In the genomic region with DNA sequence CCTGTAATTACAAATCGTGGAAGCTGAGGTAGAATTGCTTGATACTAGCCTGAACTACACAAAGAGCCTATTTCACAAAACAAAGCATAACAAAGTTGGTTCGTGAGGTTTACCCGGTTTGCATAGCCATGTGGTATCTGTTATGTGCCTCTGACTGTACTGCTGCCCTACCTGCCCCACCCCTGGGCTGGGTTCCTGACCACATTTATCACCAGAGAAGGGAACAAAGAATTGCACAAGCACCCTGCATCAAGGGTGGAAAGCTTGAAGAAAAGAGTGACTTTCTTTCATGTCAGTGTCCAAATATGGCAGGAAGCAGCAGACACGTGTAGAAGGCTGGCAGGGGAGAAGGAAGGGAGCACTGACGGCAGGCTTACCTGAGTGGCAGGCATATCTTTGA, we compare ENCODE assay signal across 15 mouse cellular contexts. TPM values are rescaled to one million over a fixed set of nuclear protein-coding genes. Genes with fewer than 3 reads are reported as not detected.
A peak's percentile ranks its signal among the peaks of the same experiment; 100 is the strongest.
DNase-seq lines count a peak whose midpoint lies in the region; ATAC-seq lines count a peak whose summit lies in the region.
"Had no signal": no experiment of that assay in that cellular context is flagged by ENCODE, and none has a peak within 500 bp of the region (broad histone marks: within the 10 kb centered on the region; RNA-seq: fewer than 3 reads in every experiment).

No protein-coding gene starts in this region.

- peaks cover 16% of the 10 kb centered on the region for H3K36me3 ChIP-seq in midbrain, embryonic 11.5 days (ENCODE audit: control insufficient read depth, insufficient read depth, low read length)
- peaks cover 21% of the 10 kb centered on the region; the same call in 1 of the 2 replicates for H3K36me3 ChIP-seq in midbrain, embryonic 15.5 days (replicated peaks)
- H3K36me3 ChIP-seq in kidney, embryonic 14.5 days (ENCODE audit: control insufficient read depth, insufficient read depth, low read length): peaks cover 47% of the 10 kb centered on the region

- no peaks in the 10 kb centered on the region for H3K4me1 ChIP-seq in midbrain, embryonic 11.5 days (ENCODE audit: control insufficient read depth, insufficient read depth, low read length)
- no peaks in the 10 kb centered on the region for H3K4me1 ChIP-seq in midbrain, embryonic 15.5 days
- H3K4me1 ChIP-seq in kidney, embryonic 14.5 days (ENCODE audit: control insufficient read depth, insufficient read depth, low read length): no peaks in the 10 kb centered on the region

- H3K4me3 ChIP-seq in midbrain, embryonic 11.5 days (ENCODE audit: low read depth, low read length): no peak overlapping the region
- no peak overlapping the region for H3K4me3 ChIP-seq in midbrain, embryonic 15.5 days
- no peak overlapping the region for H3K4me3 ChIP-seq in kidney, embryonic 14.5 days (ENCODE audit: low read length)
- H3K4me3 ChIP-seq: gastrocnemius, adult 2 months; heart, embryonic 15.5 days; lung, embryonic 15.5 days had no signal

- WGBS in midbrain, embryonic 11.5 days: 90% methylated on average over 5 of the region's 5 CpGs
- 92% methylated on average over 5 of the region's 5 CpGs for WGBS in midbrain, embryonic 15.5 days
- WGBS in kidney, embryonic 14.5 days: 84% methylated on average over 5 of the region's 5 CpGs

- H3K9me3 ChIP-seq in midbrain, embryonic 11.5 days (ENCODE audit: control insufficient read depth, low read length): no peaks in the 10 kb centered on the region
- no peaks in the 10 kb centered on the region for H3K9me3 ChIP-seq in midbrain, embryonic 15.5 days
- no peaks in the 10 kb centered on the region for H3K9me3 ChIP-seq in kidney, embryonic 14.5 days (ENCODE audit: control insufficient read depth, low read length)
- H3K9me3 ChIP-seq: heart, embryonic 15.5 days; lung, embryonic 15.5 days had no signal

- ATAC-seq in midbrain, embryonic 11.5 days (ENCODE audit: low FRiP score): no peak
- no peak for ATAC-seq in midbrain, embryonic 15.5 days (replicated peaks)
- ATAC-seq in granulocyte monocyte progenitor cell, adult 5-6 weeks (replicated peaks; ENCODE audit: poor library complexity, severe bottlenecking): peak; percentile 85
- no peak for ATAC-seq in kidney, embryonic 14.5 days (ENCODE audit: low FRiP score, low TSS enrichment)

- DNase-seq in midbrain, embryonic 11.5 days (ENCODE audit: low spot score, missing footprints): peak; percentile 47
- peak; percentile 92 for DNase-seq in naive thymus-derived CD4-positive, alpha-beta T cell, adult 2 months (ENCODE audit: low read depth)
- DNase-seq in thymus, postnatal 36 days: peak; percentile 66 to 76
- no peak for DNase-seq in adrenal gland, postnatal 4 days (ENCODE audit: low spot score in 2 of 2)
- DNase-seq in cerebellum, adult 18-20 months: no peak
- DNase-seq: gastrocnemius, adult 2 months; kidney, adult 18-20 months; left cerebral cortex, postnatal 4 days; retina, postnatal 1 day had no signal

- H3K27me3 ChIP-seq in midbrain, embryonic 11.5 days (ENCODE audit: control insufficient read depth, insufficient read depth, low read length): no peaks in the 10 kb centered on the region
- H3K27me3 ChIP-seq in midbrain, embryonic 15.5 days (replicated peaks): no peaks in the 10 kb centered on the region
- no peaks in the 10 kb centered on the region for H3K27me3 ChIP-seq in kidney, embryonic 14.5 days (ENCODE audit: control insufficient read depth, insufficient read depth, low read length)
- H3K27me3 ChIP-seq: heart, embryonic 15.5 days; lung, embryonic 15.5 days had no signal

- H3K9ac ChIP-seq in midbrain, embryonic 11.5 days (ENCODE audit: low read length): no peak overlapping the region
- H3K9ac ChIP-seq in midbrain, embryonic 15.5 days: no peak overlapping the region
- H3K9ac ChIP-seq in kidney, embryonic 14.5 days (ENCODE audit: low read depth, low read length): no peak overlapping the region
- H3K9ac ChIP-seq: heart, embryonic 15.5 days; lung, embryonic 15.5 days had no signal

- no peak overlapping the region for H3K4me2 ChIP-seq in midbrain, embryonic 11.5 days
- no peak overlapping the region for H3K4me2 ChIP-seq in midbrain, embryonic 15.5 days
- no peak overlapping the region for H3K4me2 ChIP-seq in kidney, embryonic 14.5 days (replicated peaks; ENCODE audit: low read depth, low read length)
- H3K4me2 ChIP-seq: heart, embryonic 15.5 days; lung, embryonic 15.5 days had no signal

- H3K27ac ChIP-seq in midbrain, embryonic 11.5 days (ENCODE audit: low read depth, low read length): no peak overlapping the region
- H3K27ac ChIP-seq in midbrain, embryonic 15.5 days: no peak overlapping the region
- H3K27ac ChIP-seq in kidney, embryonic 14.5 days (ENCODE audit: low read depth, low read length): no peak overlapping the region
- H3K27ac ChIP-seq: gastrocnemius, adult 2 months; heart, embryonic 15.5 days; lung, embryonic 15.5 days had no signal

RNA-seq across cellular contexts. Expression of gene Limd2, which starts 6.8 kb away (rescaled TPM):
- 301 and 308 TPM in 2 replicates for polyA plus RNA-seq in midbrain, embryonic 11.5 days (2014; fragmentation: Nextera tagmentation; extraction: Ambion mirVana)
- 167 and 179 TPM in 2 replicates for polyA plus RNA-seq in midbrain, embryonic 15.5 days (2015; fragmentation: Nextera tagmentation; extraction: Ambion mirVana)
- 196 and 197 TPM in 2 replicates for total RNA-seq in granulocyte monocyte progenitor cell, adult 5-6 weeks (2014; fragmentation: Nextera tagmentation)
- 38.1 and 43.1 TPM in 2 replicates for total RNA-seq in granulocyte monocyte progenitor cell, adult 5-6 weeks (2017)
- total RNA-seq in adrenal gland, postnatal 4 days (2021): 10 to 100 TPM; 39.8 to 48.2 TPM
- polyA plus RNA-seq in kidney, embryonic 14.5 days (2014; fragmentation: Nextera tagmentation; extraction: Ambion mirVana): 216 and 266 TPM in 2 replicates

RNA-seq across cellular contexts. Expression of gene Gm10840, which starts 6.8 kb away (rescaled TPM):
- not detected in 2 replicates for polyA plus RNA-seq in midbrain, embryonic 11.5 days (2014; fragmentation: Nextera tagmentation; extraction: Ambion mirVana)
- 0.72 TPM in 1 of 2 replicates, not detected in the other for polyA plus RNA-seq in midbrain, embryonic 15.5 days (2015; fragmentation: Nextera tagmentation; extraction: Ambion mirVana)
- not detected in 2 replicates for total RNA-seq in granulocyte monocyte progenitor cell, adult 5-6 weeks (2014; fragmentation: Nextera tagmentation)
- total RNA-seq in granulocyte monocyte progenitor cell, adult 5-6 weeks (2017): not detected in 2 replicates
- total RNA-seq in adrenal gland, postnatal 4 days (2021): not detected
- not detected in 2 replicates for polyA plus RNA-seq in kidney, embryonic 14.5 days (2014; fragmentation: Nextera tagmentation; extraction: Ambion mirVana)
- total RNA-seq: ES-E14; gastrocnemius, adult 2 months; left cerebral cortex, postnatal 4 days had no signal
- polyA plus RNA-seq: heart, embryonic 15.5 days; lung, embryonic 15.5 days had no signal

RNA-seq across cellular contexts. Expression of gene Strada, which starts 34.5 kb away (rescaled TPM):
- polyA plus RNA-seq in midbrain, embryonic 11.5 days (2014; fragmentation: Nextera tagmentation; extraction: Ambion mirVana): 38.4 and 40.5 TPM in 2 replicates
- polyA plus RNA-seq in midbrain, embryonic 15.5 days (2015; fragmentation: Nextera tagmentation; extraction: Ambion mirVana): 28.1 and 29.1 TPM in 2 replicates
- total RNA-seq in granulocyte monocyte progenitor cell, adult 5-6 weeks (2014; fragmentation: Nextera tagmentation): 40.5 and 42.3 TPM in 2 replicates
- 22.2 TPM in 2 replicates for total RNA-seq in granulocyte monocyte progenitor cell, adult 5-6 weeks (2017)
- total RNA-seq in adrenal gland, postnatal 4 days (2021): 10 to 100 TPM; 19.3 to 20.1 TPM
- polyA plus RNA-seq in kidney, embryonic 14.5 days (2014; fragmentation: Nextera tagmentation; extraction: Ambion mirVana): 29.1 and 33.5 TPM in 2 replicates

RNA-seq across cellular contexts. Expression of gene Ccdc47, which starts 48.7 kb away (rescaled TPM):
- 74.1 and 76.4 TPM in 2 replicates for polyA plus RNA-seq in midbrain, embryonic 11.5 days (2014; fragmentation: Nextera tagmentation; extraction: Ambion mirVana)
- 109 and 111 TPM in 2 replicates for polyA plus RNA-seq in midbrain, embryonic 15.5 days (2015; fragmentation: Nextera tagmentation; extraction: Ambion mirVana)
- total RNA-seq in granulocyte monocyte progenitor cell, adult 5-6 weeks (2014; fragmentation: Nextera tagmentation): 30.2 and 56.2 TPM in 2 replicates
- total RNA-seq in granulocyte monocyte progenitor cell, adult 5-6 weeks (2017): 175 and 181 TPM in 2 replicates
- total RNA-seq in adrenal gland, postnatal 4 days (2021): 10 to 100 TPM; 86.3 to 89.6 TPM
- polyA plus RNA-seq in kidney, embryonic 14.5 days (2014; fragmentation: Nextera tagmentation; extraction: Ambion mirVana): 39.3 and 60.3 TPM in 2 replicates

RNA-seq across cellular contexts. Expression of gene Ddx42, which starts 49.3 kb away (rescaled TPM):
- 105 and 110 TPM in 2 replicates for polyA plus RNA-seq in midbrain, embryonic 11.5 days (2014; fragmentation: Nextera tagmentation; extraction: Ambion mirVana)
- polyA plus RNA-seq in midbrain, embryonic 15.5 days (2015; fragmentation: Nextera tagmentation; extraction: Ambion mirVana): 89.1 and 93.6 TPM in 2 replicates
- 51.1 and 55.5 TPM in 2 replicates for total RNA-seq in granulocyte monocyte progenitor cell, adult 5-6 weeks (2014; fragmentation: Nextera tagmentation)
- total RNA-seq in granulocyte monocyte progenitor cell, adult 5-6 weeks (2017): 86.8 and 87.9 TPM in 2 replicates
- total RNA-seq in adrenal gland, postnatal 4 days (2021): 10 to 100 TPM; 74.4 to 76.2 TPM
- polyA plus RNA-seq in kidney, embryonic 14.5 days (2014; fragmentation: Nextera tagmentation; extraction: Ambion mirVana): 43.1 and 71.8 TPM in 2 replicates

Comparison
In these comparisons a context has a peak if more than half of its experiments do, and no peak if none do; other contexts are left out.
1. DNase-seq: peak in midbrain, embryonic 11.5 days (single experiment), naive thymus-derived CD4-positive, alpha-beta T cell, adult 2 months (single experiment) and thymus, postnatal 36 days (2 of 2); none in adrenal gland, postnatal 4 days (0 of 2) and cerebellum, adult 18-20 months (0 of 2).